Mouse (Mus musculus) lung, postnatal 36 days (tissue): ENCODE measurements around the gene D130043K22Rik.

Experiments
- DNase-seq: peaks from one replicate; pipeline ENCODE4 v3.0.0; 2022; ENCODE audit warnings: mixed read lengths

The D130043K22Rik gene

DNA sequence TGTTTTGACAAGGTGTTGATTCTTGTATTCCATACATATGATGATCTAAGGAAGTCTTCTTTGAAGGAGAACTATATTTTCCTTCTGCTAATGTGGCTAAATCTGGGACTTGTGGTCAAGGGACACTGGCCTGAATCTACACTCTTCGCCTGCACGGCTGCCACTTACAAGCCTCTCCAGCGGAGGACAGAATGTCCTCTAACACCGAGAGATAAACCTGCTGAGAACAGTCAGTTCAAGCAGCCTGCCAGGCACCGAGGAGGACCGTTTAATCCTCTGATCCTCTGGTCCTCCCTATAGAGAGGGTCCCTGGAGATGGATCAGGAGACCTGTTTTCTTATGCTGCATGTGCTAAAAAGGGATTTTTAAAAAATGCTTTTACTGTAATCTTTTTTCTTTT lies 58.5 kb downstream of the D130043K22Rik start:
- DNase-seq = peak; percentile 12

DNA sequence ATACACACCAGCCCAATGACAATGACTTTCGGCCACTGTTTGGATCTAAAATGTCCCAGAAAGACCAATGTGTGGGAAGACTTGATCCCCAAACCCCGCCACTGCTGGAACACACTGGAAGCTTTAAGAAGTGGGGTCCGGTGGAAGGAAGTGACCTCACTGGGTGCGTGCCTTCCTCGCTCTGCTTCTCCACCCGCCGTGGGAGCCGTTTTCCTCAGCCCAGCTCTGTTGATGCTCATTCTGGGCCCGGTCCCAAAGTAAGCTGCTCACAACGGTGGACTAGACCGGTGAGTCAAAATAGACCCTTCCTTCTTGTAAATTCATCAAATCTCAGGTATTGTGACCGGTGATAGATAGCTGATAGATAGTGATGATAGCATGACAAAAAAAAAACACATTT lies 60.5 kb downstream of the D130043K22Rik start:
- no peak for DNase-seq

DNA sequence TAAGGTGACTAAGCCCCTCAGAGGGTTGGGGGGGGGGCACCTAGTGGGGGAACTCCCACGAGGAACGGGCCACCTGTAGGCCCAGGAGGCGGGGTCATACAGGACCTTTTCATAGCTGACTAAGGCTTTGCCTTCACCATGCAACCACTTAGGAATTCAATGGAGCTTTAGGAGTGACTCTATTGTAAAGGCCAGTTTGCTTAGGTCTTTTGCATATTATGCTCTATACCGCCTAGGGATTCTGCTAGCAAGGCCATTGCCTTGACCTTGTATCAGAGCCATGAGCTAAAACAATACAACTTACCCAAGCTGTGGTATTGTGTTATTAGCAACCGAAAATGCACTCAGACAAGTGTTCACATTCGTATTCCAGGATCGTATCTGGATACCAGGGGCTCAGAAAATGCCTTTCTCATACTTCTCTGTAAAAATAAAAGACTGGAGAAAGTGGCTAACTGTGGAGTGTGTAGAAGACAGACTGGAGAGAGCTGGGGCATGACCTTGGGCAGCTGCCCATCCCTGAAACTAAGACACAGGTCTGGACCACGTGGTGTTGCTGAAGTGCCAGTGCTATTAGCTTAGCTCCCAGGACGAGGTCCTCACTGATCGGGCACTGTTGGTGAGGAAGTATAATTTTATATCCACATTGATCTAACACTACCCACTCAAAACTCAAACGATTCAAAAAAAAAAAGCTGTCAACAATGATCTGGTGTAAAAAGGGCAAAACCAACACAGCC lies 62.1 kb downstream of the D130043K22Rik start:
- peak; percentile 33 for DNase-seq

DNA sequence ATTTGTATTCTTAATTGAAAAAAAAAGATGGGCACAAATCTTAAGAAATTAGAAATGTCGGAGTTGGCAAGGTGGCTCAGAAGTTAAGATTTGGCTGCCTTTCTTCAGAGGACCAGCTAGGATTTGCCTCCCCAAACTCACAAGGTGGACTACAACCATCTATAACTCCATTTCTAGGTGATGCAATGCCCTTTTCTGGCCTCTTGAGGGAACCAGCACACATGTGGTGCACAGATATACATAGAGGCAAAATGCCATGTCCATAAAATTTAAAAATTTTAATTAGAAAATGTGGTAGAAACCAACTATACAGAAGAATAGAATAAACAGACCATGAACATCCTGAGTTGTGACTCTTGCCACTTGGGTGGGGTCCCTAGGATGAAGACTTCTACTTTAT lies 64.2 kb downstream of the D130043K22Rik start:
- no peak for DNase-seq

DNA sequence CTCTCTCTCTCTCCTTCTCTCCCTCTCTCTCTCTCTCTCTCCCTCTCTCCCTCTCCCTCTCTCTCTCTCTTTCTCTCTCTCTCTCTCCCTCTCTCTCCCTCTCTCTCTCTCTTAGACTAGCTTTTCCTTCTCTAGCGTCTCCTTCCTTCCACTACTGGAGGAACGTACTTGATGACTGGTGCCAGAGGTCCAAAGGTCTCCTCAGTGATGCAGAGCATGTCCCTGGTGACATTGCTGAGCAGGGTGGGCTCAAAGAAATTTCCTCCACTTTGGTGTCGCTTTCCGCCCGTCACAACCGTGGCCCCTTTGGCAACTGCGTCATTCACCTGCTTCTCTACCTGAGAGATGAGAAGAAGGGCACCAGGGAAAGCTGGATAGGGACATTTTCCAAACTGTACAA lies 68.6 kb downstream of the D130043K22Rik start:
- DNase-seq = no peak

DNA sequence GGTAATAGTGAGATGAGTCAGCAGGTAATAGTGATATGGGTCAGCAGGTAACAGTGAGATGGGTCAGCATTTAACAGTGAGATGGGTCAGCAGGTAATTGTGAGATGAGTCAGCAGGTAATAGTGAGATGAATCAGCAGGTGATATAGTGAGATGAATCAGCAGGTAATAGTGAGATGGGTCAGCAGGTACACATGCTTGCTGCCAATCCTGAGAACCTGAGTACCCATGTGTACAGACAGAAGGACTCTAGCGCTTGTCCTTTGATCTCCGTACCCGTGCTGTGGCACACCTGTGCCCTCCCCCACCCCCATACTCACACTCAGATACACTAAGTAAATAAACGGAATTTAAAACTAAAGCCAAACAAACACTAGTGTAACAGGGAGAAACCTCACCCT lies 70.0 kb downstream of the D130043K22Rik start:
- peak; percentile 29 for DNase-seq

DNA sequence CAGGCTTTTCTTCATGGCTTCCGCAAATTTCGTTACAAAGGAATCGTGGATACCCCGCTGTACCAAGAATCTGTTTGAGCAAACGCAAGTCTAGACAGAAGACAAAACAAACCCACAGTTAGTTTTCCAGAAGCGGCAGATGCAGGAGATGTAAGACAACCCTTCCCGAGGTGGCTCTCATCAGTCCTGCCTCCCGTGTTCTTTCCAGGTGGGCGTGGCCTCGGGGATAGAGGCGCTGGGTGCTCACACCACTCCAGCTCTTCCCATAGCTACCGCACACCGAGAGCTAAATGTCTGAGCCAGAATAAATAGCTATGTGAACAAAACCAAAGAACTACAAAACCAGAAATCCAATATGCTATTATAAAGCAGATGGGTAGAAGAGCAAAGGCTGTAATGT lies 70.9 kb downstream of the D130043K22Rik start:
- no peak for DNase-seq

DNA sequence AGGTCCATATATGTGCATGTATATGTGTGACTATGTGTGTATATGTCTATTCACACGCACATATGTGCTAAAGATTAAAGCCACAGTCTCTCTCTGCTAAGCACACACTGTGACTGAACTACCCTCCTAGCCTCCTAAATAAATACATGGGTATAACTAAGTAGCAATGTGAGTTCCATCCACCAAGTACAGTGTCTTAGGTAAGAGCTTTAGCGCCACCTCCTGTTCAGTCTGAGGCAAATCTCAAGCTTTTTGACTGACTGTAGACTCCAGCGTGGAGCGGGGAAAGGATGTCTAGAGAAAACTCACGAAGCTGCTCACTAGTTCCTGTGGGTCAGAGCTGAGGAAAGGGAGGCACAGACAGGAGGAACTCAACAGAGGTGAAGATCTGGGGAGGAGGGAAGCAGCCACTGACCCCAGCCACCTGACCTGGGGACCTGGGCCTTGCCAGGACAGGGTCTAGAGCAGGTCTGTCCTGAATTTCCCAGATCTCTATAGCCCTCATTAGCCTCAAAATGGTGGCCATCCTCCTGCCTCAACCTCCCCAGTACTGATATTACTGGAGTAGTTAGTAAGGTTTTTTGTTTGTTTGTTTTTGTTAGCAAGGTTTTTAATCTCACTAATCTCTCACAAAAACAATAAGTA lies 75.5 kb downstream of the D130043K22Rik start:
- DNase-seq = peak; percentile 69

DNA sequence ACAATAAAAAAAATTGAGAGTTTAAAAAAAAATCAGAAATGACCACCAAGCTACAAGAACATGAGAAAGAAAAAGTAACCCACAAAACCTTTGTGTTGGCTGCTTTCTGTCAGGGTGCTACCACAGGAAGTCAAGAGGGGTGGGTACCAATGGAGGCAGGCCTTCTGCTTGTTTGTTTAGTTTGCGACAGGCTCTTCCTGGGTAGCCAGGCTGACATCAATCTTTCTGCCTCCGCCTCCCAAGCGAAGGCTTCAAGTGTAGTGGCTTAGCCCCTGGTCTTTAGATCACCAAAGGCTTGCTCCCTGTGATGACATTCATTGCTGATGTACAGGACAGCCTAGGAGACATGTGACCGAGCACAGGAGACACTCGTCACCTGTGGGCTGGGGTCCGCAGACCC lies 76.3 kb downstream of the D130043K22Rik start:
- DNase-seq = peak; percentile 36

DNA sequence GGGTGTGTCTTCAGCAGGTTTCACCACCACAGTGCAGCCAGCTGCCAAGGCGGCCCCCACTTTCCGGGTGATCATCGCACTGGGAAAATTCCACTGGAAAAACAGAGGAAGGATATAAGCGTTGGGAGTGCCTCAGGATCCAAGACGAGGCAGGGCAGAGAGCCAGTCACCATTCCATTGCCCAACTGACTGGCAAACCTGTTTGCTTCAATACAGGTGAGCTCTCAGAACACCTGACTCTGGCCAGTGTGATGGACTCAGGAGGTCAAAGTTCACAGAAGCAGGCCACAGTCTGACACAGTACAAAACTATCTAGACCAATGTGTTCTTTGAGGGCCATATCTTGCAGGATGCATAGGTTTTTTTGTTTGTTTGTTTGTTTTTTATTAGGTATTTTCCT lies 79.1 kb downstream of the D130043K22Rik start:
- peak; percentile 30 for DNase-seq

DNA sequence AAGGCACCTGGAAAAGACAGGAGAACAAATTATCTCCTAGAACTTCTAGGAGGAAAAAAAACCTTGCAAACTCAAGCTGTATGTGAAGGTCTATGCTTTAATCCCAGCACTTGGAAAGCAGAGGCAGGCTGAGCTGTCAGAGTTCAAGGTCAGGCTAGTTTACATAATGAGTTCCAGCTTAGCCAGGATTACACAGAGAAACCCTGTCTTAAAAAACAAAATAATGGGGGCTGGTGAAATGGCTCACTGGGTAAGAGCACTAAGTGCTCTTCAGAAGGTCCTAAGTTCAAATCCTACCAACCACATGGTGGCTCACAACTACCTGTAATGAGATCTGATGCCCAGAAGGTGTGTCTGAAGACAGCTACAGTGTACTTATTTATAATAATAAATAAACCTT lies 85.7 kb downstream of the D130043K22Rik start:
- no peak for DNase-seq

DNA sequence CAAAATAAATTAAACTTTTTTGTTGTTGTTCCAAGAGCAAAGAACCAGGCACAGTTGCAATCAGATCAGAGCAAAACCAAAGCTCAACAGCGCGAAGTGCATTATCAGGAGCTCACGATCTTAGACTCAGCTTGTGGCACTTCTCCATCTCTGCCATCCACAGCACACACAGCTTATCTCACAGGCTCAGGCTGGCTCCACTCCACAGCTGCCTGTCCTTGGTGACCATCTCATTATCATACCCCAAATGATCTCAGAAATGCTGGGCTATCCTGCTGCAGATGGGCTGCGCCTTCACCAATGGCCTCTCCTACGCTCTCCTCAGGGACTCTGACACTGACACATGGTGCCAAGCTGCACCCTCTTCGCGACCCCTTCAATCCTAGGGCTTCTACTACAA lies 88.3 kb downstream of the D130043K22Rik start:
- DNase-seq = no peak

DNA sequence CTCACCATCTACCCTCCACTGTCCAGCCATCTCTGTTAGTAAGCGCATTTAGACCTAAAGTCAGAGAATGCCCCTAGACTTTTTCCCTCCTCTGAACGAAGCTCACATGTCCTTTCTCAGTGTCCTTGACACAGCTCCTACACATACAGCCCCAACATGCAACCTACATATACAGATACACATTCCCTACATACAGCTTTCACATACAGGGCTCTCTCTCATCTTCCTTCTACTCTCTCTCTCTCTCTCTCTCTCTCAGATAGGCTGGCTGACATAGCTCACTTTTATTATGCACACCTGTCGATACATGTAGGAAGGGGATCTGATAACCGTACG lies 91.8 kb downstream of the D130043K22Rik start:
- DNase-seq = no peak

DNA sequence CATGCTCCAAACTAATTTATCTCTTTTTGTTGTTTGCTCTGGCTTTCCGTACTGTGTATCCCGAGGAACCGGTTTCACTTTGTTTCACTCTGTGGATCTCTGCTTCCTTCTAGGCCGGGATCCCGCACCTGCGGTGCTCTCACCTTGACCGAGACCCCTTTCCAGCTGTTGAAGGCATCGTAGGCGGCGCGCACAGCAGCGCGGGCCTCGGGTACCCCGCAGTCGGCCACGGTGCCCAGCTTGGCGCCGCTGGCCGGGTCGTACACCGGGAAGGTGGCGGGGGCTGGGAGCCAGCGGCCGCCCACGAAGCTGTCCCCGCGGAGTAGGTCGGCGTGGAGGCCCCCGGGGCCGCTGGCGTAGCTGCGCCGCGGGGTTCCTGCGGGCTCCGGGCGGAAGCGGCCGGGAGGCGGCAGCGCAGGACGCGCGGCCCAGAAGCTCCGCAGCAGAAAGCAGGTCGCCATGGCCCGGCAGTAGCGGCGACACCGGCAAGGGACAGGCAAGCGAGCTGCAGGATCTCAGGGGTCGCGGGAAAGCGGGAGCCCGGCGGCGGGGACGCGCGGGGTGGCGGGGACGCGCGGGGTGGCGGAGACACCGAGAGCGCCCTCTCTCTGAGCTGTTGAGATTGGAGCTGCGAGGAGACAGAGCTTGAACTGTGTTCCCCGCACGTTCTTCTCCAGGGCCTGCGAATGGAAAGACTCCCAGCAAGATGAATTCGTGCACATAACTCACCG lies 92.3 kb downstream of the D130043K22Rik start, which contains the start of gene Aldh5a1:
Gene Aldh5a1 (minus strand): TSS at position 554 of the 731 bp plus-strand sequence.
- peak; percentile 77 for DNase-seq

DNA sequence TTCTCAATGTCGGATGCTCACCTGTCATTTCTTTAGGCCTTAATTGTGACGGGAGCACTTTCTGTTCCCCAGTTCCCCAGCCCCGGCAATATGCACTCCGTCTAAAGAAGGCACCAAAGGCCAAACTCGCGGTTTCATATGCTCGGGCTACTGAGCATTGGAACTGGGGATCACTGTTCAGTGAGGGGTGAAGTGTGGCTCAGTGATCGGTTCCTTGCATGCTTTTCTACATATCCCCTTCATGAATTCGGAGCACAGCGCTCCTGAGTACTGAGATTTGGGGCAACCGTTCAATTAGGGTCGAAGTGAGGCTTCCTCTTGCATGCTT lies 92.9 kb downstream of the D130043K22Rik start:
- DNase-seq = no peak

DNA sequence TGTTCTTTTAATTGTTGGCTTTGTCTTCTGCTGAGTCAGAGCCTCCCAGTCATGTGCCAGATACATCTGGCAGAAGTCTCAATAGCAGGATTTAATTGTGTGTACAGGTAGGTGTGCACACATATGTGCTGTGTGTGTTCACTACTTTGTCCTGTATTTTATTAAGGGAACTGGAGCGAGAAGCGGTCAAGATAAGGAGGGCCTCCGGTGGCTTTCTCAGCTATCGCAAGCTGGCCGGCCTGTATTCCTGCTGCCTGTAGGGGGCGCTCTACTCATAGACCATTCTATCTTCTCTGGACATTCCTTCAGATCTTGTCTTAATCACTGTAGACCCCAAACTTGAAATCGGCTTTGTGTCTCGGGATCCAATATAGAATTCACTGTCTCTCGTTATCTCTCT lies 93.7 kb downstream of the D130043K22Rik start:
- peak; percentile 90 for DNase-seq

DNA sequence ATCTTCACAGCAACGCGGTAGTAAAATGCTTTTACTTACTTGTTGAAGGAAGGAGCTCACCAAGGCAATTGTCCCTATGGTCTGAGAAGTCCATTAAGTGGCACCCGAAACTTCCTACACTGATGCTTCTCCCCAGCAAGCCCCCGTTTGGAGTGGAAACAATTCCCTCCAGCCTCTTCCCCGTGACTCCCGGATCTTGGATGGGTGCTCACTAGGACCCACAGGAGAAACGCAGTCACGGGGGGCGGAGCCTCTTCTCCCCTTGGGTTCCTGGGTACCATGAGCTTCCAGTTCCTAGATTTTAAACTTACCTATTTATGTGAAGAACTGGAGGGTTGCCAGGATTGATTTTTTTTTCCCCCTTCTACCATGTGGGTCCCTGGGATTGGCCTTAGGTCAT lies 94.5 kb downstream of the D130043K22Rik start:
- DNase-seq = no peak

DNA sequence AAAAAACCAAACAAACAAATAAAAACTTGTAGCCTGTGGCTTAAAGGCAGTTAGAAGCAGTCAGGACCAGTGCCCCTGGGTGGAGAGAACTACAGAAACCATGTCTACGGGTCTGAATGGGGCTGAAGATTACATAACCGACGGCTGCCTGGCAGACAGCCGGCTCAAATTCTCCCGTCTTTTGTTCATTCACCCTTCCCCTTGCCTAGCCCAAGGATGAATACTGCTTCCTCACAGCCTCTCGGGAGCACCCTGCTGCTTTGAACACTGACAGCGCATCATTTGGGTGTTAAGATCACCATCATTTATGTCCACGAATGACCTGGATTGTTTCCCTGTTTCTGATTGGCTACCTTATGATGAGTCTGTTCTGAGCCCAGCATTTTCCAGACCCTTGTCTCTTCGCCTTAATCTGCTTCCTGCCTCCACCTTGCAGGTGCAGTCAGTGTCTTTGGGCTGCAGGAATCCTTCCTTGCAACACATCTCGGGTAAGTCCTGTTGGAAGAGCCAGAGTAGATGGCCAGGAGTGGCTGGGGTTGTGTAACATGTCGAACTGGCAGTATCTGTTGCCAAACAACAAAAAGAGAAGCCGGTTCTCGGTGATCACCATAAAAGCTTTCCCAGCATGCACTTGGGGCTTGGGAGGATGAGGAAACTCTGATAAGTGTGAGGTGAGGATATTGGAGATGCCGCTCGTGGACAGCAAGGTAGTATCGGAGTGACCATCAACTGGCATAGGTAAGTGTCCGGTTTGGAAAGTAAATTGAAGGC lies 97.8 kb downstream of the D130043K22Rik start, which contains the start of gene Gpld1:
Gene Gpld1 (plus strand): TSS at position 641 of the 771 bp plus-strand sequence.
- DNase-seq = no peak

DNA sequence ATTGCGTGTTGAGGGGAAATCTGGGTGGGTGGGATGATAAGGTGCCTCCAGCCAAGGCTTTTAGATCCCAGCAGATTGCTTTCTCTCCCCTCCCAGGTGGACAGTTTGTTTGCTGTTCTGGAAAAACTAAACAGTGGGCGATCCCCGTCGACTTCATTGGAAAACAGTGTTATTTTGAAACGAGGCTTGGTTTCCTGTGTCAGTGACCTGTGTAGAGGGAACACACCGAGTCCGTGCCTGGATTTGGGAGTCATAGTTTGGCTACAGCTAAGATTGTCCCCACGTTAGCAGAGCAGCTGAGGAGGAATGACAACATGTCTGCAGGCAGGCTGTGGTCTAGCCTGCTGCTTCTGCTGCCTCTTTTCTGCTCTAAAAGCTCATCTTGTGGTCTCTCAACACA lies 98.4 kb downstream of the D130043K22Rik start:
- no peak for DNase-seq

DNA sequence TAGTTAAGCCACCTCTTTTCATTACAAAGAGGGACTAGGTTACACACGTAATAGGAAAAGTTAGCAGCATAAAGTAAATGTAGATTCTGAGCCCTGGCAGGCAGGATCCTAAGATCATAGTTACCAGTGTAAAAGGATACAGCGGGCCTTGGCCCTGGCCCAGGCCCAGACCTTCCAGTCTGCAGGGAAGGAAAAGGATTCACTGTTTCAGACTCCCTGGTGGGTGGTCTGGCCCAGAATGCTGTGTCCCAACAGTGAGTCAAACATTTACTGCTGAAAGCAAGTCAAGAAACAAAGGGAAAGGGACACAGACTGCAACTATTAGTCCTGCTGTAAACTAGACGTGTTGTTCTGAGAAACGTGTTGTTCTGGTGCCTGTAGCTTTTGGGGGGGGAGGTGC lies 100.6 kb downstream of the D130043K22Rik start:
- DNase-seq = no peak

DNA sequence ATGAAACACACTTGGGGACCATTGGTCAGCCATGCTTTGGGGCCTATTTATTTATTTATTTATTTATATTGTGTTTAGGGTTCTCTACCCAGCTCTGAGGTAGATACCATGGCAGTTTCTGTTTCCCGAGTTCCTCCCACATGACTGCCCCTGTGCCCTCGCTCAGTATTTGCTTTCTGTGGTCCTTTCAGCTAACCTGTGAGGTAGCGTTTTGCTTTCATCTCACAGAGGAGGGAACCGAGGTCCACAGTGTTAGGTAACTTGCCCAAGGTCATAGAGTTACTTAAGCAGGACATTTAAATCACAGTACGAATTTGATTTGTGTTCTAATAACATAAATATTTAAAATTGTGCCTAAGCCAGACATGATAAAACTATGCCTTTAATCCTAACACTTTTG lies 102.2 kb downstream of the D130043K22Rik start:
- no peak for DNase-seq

DNA sequence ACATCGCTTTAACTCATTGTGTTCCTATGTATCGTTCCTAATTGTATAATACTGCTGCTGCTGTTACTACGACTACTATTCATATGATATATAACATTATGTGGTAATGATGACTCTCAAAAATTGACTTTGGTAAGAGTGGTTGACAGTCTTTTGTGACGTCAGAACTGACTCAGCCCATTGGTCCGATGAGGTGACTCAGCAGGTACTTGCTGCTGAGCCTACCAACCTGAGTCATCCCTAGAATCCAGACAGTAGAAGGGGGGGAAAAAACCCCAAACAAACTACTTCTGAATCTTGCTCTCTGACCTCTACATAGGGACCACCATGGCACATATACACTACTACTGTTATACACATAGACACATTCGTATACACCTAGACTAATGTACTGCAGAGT lies 103.9 kb downstream of the D130043K22Rik start:
- DNase-seq = no peak
